Mouse (Mus musculus) large intestine, adult 2 months (tissue): ENCODE measurements at regions not wholly inside any gene's neighbourhood (a gene's known extent, or its start where the extent isn't known, plus 50 kb on each side); places are given as distances from the start of the nearest gene placed in this dataset.

Experiments
- DNase-seq: peaks from one replicate; pipeline ENCODE4 v3.0.0-alpha.2; 2012; ENCODE audit warnings: low read depth, low spot score
- WGBS: fragments of 180-500 bp; shearing (Covaris S2); methylation state at CpG from one replicate; pipeline ENCODE4 v1.1.7; 2018; 5-methylcytosine and 5-hydroxymethylcytosine counted together

DNA sequence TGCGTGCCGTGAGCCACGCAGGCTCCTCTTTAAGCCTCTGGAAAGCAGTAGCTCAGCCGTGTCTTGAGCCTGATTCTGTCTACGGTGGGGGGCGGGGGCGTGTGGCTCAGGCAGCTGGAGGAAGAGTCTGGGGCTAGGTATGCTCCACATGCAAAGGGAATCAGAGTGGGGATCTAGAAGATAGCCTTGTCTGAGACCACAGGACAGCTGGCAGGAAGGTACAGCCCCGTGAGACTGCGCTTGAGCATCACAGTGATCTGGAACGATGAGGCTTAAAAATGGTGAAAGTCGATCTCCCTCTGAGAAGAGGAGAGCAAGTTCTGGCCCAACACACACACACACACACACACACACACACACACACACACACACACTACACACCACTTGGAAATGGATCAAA lies 488.7 kb downstream of the Fam19a5 start:
- WGBS: 84% methylated on average over 11 of the region's 11 CpGs
- DNase-seq: no peak

DNA sequence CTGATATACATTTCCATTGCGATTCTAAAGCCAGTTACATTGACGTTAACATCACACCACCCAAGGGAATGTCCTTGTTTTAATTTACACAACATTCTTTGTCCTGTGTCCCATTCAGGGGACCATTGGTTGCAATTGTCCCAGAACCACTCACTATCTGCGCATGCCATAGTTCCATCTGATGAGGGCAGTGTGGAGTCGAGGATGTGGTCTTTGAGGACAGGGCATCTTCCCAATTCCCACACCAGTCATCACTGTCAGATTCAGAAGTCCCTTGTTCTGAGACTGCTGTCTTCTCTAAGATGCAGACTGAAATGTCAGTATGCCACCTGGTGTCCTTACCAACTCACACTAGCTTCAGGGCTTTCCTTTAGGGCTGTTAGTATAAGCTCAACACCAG lies 489.6 kb downstream of the Fam19a5 start:
- DNase-seq: no peak
- 73% methylated on average over 4 of the region's 4 CpGs for WGBS

DNA sequence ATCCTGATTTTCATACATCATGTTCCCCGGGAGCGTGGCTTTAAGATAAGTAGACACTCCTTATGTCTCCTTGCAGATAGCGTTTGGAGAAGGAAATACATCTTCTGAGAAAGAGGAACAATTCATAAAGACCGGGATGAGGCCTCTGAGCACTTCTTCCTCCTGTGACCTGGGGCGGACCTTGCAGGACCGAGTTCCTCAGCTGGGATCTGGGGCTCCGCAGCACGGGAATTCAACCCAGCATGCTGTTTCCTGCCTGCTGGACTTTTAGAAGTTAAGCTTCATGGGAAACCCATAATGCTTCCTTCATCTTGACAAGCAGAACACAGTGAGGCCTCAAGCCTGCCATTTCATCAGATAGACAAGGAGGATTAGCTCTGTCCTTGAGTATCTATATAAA lies 491.4 kb downstream of the Fam19a5 start:
- WGBS: 64% methylated on average over 8 of the region's 8 CpGs
- DNase-seq: no peak

GRCm38 (mm10) chr15:88036146-88037000 lies 492.3 kb downstream of the Fam19a5 start:
- 58% methylated on average over 22 of the region's 22 CpGs for WGBS
- DNase-seq: no peak

DNA sequence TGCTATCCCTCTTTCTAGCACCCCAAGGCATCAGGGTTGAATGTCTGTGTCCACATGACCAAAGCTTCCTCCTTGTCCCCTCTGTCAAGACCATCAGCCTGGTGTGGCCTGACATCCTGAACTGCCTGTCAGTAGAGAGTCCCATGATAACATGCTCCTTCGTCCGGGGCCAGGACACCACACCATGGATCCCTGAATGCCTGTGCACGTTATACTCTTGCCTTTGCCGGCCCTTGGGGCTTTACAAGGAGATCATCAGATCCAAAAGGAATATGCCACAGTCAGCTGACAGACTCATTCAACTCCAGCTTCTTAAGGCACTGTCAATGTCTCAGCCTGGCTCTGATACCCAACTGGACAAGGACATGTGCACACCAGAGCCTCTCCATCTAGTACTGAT lies 493.5 kb downstream of the Fam19a5 start:
- DNase-seq: no peak
- 88% methylated on average over 4 of the region's 4 CpGs for WGBS

DNA sequence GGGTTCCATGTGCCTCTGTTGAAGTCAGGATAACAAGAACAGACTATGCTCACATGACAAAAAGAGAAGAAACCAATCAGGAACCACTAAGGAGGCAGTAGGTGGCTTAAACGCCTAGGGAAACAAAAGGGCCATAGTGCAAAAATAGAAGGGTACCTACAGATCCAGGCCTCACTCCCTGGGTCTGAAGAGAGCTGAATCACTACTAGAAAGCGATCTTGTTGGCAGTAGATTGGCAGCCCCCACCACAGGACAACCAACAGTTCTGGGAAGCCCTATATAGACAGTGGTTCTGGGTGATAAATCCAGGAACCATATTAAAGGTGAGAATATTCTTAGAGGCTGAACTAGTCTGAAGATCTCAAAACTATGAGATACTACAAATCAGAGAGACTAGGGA lies 498.7 kb downstream of the Fam19a5 start:
- WGBS: 71% methylated on average over 2 of the region's 2 CpGs

GRCm38 (mm10) chr15:88058071-88058470 lies 514.0 kb downstream of the Fam19a5 start:
- 61% methylated on average over 4 of the region's 4 CpGs for WGBS

More for the DNA sequence above, 498.7 kb downstream of the Fam19a5 start:
- no peak for DNase-seq

DNA sequence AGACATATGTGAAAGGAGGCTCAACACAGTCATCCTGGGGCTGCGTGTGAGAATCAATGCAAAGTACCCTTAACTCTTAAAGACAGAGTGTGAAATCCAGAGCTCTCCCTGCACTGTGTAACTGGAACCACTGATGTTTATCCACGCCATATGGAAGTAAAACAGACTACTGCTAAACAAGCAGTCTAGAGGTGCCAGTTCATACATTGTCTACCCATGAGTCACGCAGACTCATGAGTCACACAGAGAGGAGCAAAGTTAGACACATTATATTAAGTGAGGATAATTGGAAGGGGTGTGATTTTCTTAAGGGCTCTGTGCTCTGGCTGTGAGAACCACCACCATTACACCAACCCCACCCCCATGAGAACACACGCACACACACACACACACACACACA lies 516.8 kb downstream of the Fam19a5 start:
- 74% methylated on average over 4 of the region's 4 CpGs for WGBS

More at GRCm38 (mm10) chr15:88058071-88058470, 514.0 kb downstream of the Fam19a5 start:
- no peak for DNase-seq

GRCm38 (mm10) chr15:88063041-88063440 lies 518.9 kb downstream of the Fam19a5 start:
- WGBS: 46% methylated on average over 5 of the region's 5 CpGs
- DNase-seq: no peak

More for the DNA sequence above, 516.8 kb downstream of the Fam19a5 start:
- DNase-seq: no peak

GRCm38 (mm10) chr15:88068476-88068875 lies 524.4 kb downstream of the Fam19a5 start:
- no peak for DNase-seq

DNA sequence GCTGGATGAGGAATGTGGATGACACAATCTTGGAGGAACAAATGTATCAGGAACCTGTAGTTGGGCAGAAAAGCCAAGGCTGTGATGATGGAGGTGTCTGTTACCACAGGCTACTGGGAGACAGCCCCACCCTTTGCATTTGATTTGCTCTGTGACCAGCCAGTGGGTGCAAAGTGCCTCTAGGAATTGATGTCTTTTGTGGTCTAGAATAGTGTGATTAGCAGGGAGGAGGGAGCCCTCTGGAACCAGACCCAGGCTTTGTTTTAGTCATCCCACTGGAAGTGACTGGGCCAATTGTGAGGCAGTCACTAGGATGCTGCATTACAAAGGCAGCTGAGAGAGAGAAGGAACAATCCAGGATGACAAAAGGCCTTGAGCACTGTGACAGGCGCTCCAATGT lies 527.4 kb upstream of the Zdhhc25 start:
- WGBS: 34% methylated on average over 1 of the region's 1 CpGs
- no peak for DNase-seq

More at GRCm38 (mm10) chr15:88068476-88068875, 524.4 kb downstream of the Fam19a5 start:
- WGBS: 76% methylated on average over 3 of the region's 3 CpGs

DNA sequence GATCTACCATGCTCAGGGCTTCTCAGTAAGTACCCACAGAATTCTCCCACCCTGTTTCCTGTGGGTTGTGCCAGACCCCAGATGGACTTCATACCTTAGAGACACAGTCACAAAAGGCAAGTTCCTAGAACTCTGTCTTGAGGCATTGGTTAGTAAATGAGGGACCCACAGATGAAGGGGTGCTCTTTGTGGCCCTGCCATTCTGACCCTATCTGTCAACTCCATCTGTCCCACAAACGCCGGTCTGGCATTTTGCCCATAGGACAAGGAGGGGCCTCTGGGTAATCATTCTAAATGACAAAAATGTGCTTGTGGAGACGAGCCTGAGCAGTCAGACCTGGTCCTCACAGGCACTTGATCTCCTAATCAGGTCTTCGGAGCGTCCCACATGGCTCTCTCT lies 516.2 kb upstream of the Zdhhc25 start:
- WGBS: 65% methylated on average over 5 of the region's 5 CpGs
- DNase-seq: no peak

- DNase-seq: no peak
- 41% methylated on average over 3 of the region's 3 CpGs for WGBS
Observed at GRCm38 (mm10) chr15:88085631-88086030, 514.5 kb upstream of the Zdhhc25 start.

GRCm38 (mm10) chr15:88089486-88089885 lies 510.6 kb upstream of the Zdhhc25 start:
- 63% methylated on average over 4 of the region's 4 CpGs for WGBS
- DNase-seq: no peak

DNA sequence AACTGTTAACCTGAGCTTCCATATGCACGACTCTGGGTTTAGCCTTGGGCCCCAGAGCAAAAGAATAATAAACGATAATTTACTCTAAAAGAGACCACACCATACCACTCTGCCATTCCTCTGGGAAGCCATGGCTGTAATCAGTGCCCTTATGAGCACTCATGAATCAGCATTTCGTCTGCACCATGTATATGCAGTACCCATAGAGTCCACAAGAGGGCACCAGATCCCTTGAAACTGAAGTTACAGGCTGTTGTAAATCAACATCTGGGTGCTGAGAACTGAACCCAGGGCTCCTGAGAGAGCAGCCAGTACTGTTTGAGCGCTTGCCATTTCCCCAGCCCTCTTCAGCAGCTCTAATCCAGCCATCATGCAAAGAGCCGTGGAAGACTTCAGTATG lies 508.7 kb upstream of the Zdhhc25 start:
- WGBS: 91% methylated on average over 5 of the region's 5 CpGs

GRCm38 (mm10) chr15:88120376-88120775 lies 479.7 kb upstream of the Zdhhc25 start:
- DNase-seq: no peak
- 44% methylated on average over 5 of the region's 5 CpGs for WGBS

More for the DNA sequence above, 508.7 kb upstream of the Zdhhc25 start:
- no peak for DNase-seq

DNA sequence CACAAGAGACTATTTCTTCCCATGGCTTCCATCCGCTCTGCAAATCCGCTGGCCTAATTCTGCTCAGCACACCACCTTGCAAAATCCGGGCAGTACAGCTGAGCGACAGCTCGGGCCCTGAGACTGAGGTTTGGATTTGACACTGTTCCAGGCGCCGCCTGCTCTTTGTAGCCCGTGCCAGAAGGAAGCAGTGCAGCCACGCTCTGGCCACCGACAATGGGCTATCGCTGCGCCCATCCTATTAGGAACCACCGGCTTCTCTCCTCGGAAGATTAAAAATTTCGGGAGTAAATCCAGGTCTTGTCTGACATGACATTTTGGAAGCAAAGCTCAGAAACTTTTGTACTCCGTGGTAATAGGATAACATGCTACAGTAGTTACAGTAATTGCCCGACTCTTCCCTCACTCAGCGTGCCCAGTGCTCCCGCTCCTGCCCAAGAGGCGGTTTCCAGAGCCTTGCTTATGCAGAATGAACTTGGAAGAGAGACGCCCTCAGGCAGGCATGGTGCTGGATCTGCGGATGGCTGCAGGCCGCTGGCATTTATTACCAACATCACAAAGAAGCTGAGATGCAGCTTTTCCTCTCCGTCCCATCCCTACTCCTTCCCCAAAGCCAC lies 476.1 kb upstream of the Zdhhc25 start:
- DNase-seq: no peak
- 83% methylated on average over 24 of the region's 24 CpGs for WGBS

DNA sequence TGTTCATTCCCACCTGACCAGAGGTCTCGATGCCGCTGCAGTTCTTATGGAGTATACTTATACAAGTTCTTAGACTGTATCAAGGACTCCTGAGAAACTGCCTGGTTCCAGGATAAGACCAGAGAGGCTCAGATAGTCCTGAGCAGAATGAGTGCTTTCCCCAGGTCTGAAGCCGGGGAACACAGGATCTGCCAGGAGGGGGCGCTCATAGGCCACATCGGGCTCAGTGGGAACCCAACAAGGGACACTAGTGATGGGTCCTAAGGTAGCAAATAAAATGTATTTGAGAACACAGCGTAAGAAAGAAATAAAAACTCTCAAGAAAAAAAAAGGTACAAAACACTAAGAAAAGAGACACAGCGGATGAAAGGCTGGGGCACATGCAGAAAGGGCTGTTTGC lies 454.0 kb upstream of the Zdhhc25 start:
- DNase-seq: no peak

DNA sequence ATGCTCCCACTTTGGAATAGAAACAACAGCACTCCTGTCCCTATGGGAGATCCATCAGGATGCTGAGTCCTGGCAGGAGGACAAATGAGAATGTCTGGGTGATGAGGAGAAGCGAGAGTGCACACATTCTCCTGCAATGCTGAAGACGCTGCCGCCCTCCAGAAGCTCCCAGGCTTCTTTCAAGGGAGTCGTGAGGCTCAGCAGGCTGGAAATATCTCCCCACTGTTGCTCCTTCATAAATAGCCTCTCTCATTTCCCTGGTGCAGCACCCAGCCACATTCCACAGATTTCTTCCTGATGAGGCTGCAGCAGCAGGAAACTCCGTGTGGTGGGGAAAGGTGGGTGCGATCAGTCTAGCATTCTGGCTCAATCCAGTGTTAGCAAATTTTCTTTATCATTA lies 448.9 kb upstream of the Zdhhc25 start:
- 48% methylated on average over 6 of the region's 6 CpGs for WGBS

More for the DNA sequence above, 454.0 kb upstream of the Zdhhc25 start:
- 45% methylated on average over 7 of the region's 7 CpGs for WGBS

DNA sequence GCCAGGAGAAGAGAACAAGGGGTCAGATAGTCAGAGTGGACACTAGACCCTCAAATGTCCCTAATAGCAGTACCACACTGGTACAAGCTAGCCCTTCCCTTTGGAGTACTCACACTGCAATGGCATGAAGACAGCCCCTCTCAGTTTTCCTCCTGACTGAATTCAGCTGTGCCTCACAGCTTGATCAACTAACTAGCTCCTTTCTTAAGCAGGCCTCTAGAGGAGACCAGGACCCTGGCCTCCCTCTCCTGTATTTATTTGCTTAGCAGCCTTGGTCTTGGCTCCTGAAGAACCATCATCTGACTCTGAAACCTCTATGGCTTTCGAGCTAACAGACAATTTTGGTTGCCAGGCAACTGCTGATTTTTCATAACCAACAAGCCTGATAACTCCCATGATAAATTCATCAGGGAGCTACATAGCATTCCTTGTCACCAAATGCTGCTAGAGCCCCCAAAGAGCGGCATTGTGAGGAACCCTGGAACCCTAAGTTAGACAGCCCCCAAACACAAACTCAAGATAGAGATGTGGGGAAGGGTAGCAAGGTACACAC lies 440.4 kb upstream of the Zdhhc25 start:
- WGBS: 59% methylated on average over 2 of the region's 2 CpGs
- DNase-seq: no peak

More for the DNA sequence above, 448.9 kb upstream of the Zdhhc25 start:
- DNase-seq: no peak

DNA sequence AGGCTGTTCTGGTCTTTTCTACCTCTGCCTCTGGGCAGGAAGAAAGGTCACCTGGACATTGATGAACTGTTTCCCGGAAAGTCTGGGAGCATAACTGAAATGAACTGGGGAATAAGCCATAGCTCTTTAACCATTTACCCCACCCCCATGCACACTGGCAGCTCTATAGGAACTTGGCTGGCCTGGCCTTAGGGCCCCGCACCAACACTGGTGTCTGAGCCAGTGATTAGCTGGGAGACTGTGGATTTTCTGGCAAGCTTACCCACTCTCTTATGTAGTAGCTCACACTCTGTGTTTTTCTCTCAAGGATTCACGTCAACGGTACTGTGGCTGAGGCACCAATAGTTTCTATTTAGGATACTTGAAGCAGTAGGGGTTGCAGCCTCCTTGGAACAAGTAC lies 439.8 kb upstream of the Zdhhc25 start:
- WGBS: 82% methylated on average over 4 of the region's 4 CpGs

More for the DNA sequence above, 439.8 kb upstream of the Zdhhc25 start:
- DNase-seq: no peak
